In genomic region chr7:142916178-142916577, GRCm38 (mm10) we compare ENCODE assay signal across 12 mouse cellular contexts. TPM values are rescaled to one million over a fixed set of nuclear protein-coding genes. Genes with fewer than 3 reads are reported as not detected.
DNase-seq lines count a peak whose midpoint lies in the region; ATAC-seq and TF ChIP-seq lines count a peak whose summit lies in the region.
"Had no signal": no experiment of that assay in that cellular context is flagged by ENCODE, and none has a peak within 500 bp of the region (broad histone marks: within the 10 kb centered on the region; RNA-seq: fewer than 3 reads in every experiment).

No protein-coding gene starts in this region.

- ATAC-seq in hindbrain, embryonic 14.5 days (ENCODE audit: low FRiP score): no peak
- no peak; the same call in 1 of the 2 replicates for ATAC-seq in neural tube, embryonic 15.5 days (ENCODE audit: low FRiP score)
- ATAC-seq in monocyte, adult 5-6 weeks (replicated peaks; ENCODE audit: insufficient number of reproducible peaks, low FRiP score, low TSS enrichment, poor library complexity, severe bottlenecking): no peak
- no peak for ATAC-seq in megakaryocyte, adult 5-6 weeks (ENCODE audit: poor library complexity, severe bottlenecking)

- 26% methylated on average over 8 of the region's 8 CpGs for WGBS in hindbrain, embryonic 14.5 days
- WGBS in neural tube, embryonic 15.5 days: 26% methylated on average over 8 of the region's 8 CpGs
- 67% methylated on average over 8 of the region's 8 CpGs for WGBS in lung, adult 2 months

- H3K4me1 ChIP-seq in hindbrain, embryonic 14.5 days (replicated peaks; ENCODE audit: control insufficient read depth, insufficient read depth, low read length): 0 out of 2 replicates have a peak, but pooled peaks cover 10% of the 10 kb centered on the region
- peaks cover 7% of the 10 kb centered on the region; the same call in 1 of the 2 replicates for H3K4me1 ChIP-seq in neural tube, embryonic 15.5 days
- no peaks in the 10 kb centered on the region for H3K4me1 ChIP-seq in lung, adult 2 months (ENCODE audit: control insufficient read depth, insufficient read depth, low read length)

- H3K9ac ChIP-seq in hindbrain, embryonic 14.5 days: no peak overlapping the region
- no peak overlapping the region for H3K9ac ChIP-seq in neural tube, embryonic 15.5 days (replicated peaks)
- H3K9ac ChIP-seq: heart, embryonic 13.5 days had no signal

- no peaks in the 10 kb centered on the region for H3K27me3 ChIP-seq in hindbrain, embryonic 14.5 days (ENCODE audit: control insufficient read depth, insufficient read depth, low read length)
- no peaks in the 10 kb centered on the region for H3K27me3 ChIP-seq in neural tube, embryonic 15.5 days (replicated peaks)

- TF ChIP-seq POLR2A in lung, adult 2 months (IDR thresholded peaks at IDR 0.05; ENCODE audit: borderline replicate concordance, extremely low read depth, low read depth, low read length): no peak

- no peak overlapping the region for H3K4me2 ChIP-seq in hindbrain, embryonic 14.5 days (replicated peaks)
- H3K4me2 ChIP-seq in neural tube, embryonic 15.5 days: no peak overlapping the region
- H3K4me2 ChIP-seq: heart, embryonic 13.5 days had no signal

- intact Hi-C loops in left cerebral cortex, postnatal 4 days (cut with DNase I): no loop called here
- intact Hi-C loops in left cerebral cortex, adult 2 months (cut with DNase I): no loop called here

- H3K4me3 ChIP-seq in left cerebral cortex, adult 2 months: no peak overlapping the region
- H3K4me3 ChIP-seq in hindbrain, embryonic 14.5 days (replicated peaks; ENCODE audit: low read length): no peak overlapping the region
- H3K4me3 ChIP-seq in neural tube, embryonic 15.5 days (replicated peaks): no peak overlapping the region
- no peak overlapping the region for H3K4me3 ChIP-seq in lung, adult 2 months (replicated peaks; ENCODE audit: extremely low read depth, low read depth, low read length)
- H3K4me3 ChIP-seq: erythroblast, embryonic 14.5 days; heart, embryonic 13.5 days had no signal

- DNase-seq in left cerebral cortex, postnatal 4 days: peak; percentile 91
- DNase-seq in left cerebral cortex, adult 2 months (ENCODE audit: extremely low spot score in 1 of 2, low spot score in 2 of 2): no peak
- DNase-seq in cerebellum, postnatal 25 days: peak; percentile 61 to 71
- DNase-seq in hindbrain, embryonic 14.5 days (ENCODE audit: low spot score): peak; percentile 51
- no peak for DNase-seq in lung, adult 2 months
- DNase-seq: lung, postnatal 4 days had no signal

- H3K27ac ChIP-seq in left cerebral cortex, adult 2 months: no peak overlapping the region
- peak overlapping the region; percentile 22 for H3K27ac ChIP-seq in hindbrain, embryonic 14.5 days
- H3K27ac ChIP-seq in neural tube, embryonic 15.5 days (replicated peaks): 0 out of 2 replicates have a peak overlapping the region, but pooled peaks have one; percentile 1
- H3K27ac ChIP-seq: heart, embryonic 13.5 days had no signal

- no peaks in the 10 kb centered on the region for H3K36me3 ChIP-seq in hindbrain, embryonic 14.5 days (replicated peaks; ENCODE audit: control insufficient read depth, insufficient read depth)
- H3K36me3 ChIP-seq in neural tube, embryonic 15.5 days: no peaks in the 10 kb centered on the region
- H3K36me3 ChIP-seq: heart, embryonic 13.5 days had no signal

- H3K9me3 ChIP-seq in hindbrain, embryonic 14.5 days (ENCODE audit: control insufficient read depth, low read length): no peaks in the 10 kb centered on the region
- no peaks in the 10 kb centered on the region for H3K9me3 ChIP-seq in neural tube, embryonic 15.5 days (replicated peaks)
- H3K9me3 ChIP-seq: heart, embryonic 13.5 days had no signal

- no peak for TF ChIP-seq CTCF in left cerebral cortex, adult 2 months (IDR thresholded peaks at IDR 0.05)
- TF ChIP-seq CTCF in lung, adult 2 months (IDR thresholded peaks at IDR 0.05; ENCODE audit: insufficient read depth, low read length): no peak

RNA-seq across cellular contexts. Expression of gene Th, which starts 14.8 kb away (rescaled TPM):
- total RNA-seq in left cerebral cortex, postnatal 4 days (2021): 1 to 10 TPM; 1.2 to 1.7 TPM
- 1 to 10 TPM; 1.1 to 1.5 TPM for total RNA-seq in left cerebral cortex, adult 2 months (2021)
- polyA plus RNA-seq in hindbrain, embryonic 14.5 days (2014; fragmentation: Nextera tagmentation; extraction: Ambion mirVana): 4.7 and 7.6 TPM in 2 replicates
- polyA plus RNA-seq in neural tube, embryonic 15.5 days (2015; fragmentation: Nextera tagmentation; extraction: Ambion mirVana): 8.6 and 10.4 TPM in 2 replicates
- total RNA-seq in monocyte, adult 5-6 weeks (2017): not detected in 3 replicates
- total RNA-seq in megakaryocyte, adult 5-6 weeks (2015): not detected in 2 replicates
- total RNA-seq in megakaryocyte, adult 5-6 weeks (2017): not detected in 2 replicates
- 0.80 TPM in 1 of 2 replicates, not detected in the other for polyA plus RNA-seq in lung, adult 2 months (2012; rRNA removed)
- polyA plus RNA-seq: erythroblast, embryonic 14.5 days had no signal

RNA-seq across cellular contexts. Expression of gene Ascl2, which starts 52.9 kb away (rescaled TPM):
- under 1 TPM; 0.50 to 0.62 TPM for total RNA-seq in left cerebral cortex, postnatal 4 days (2021)
- under 1 TPM; 0.42 to 0.57 TPM for total RNA-seq in left cerebral cortex, adult 2 months (2021)
- polyA plus RNA-seq in hindbrain, embryonic 14.5 days (2014; fragmentation: Nextera tagmentation; extraction: Ambion mirVana): 0.39 and 0.51 TPM in 2 replicates
- polyA plus RNA-seq in neural tube, embryonic 15.5 days (2015; fragmentation: Nextera tagmentation; extraction: Ambion mirVana): 0.58 and 1.5 TPM in 2 replicates
- total RNA-seq in monocyte, adult 5-6 weeks (2017): 1.6 TPM in 1 of 3 replicates, not detected in the others
- total RNA-seq in megakaryocyte, adult 5-6 weeks (2015): 0.96 and 1.1 TPM in 2 replicates
- total RNA-seq in megakaryocyte, adult 5-6 weeks (2017): 0.40 and 2.9 TPM in 2 replicates
- 0.96 and 1.2 TPM in 2 replicates for polyA plus RNA-seq in lung, adult 2 months (2012; rRNA removed)
- total RNA-seq: left cerebral cortex, postnatal 25 days had no signal

Comparison
In these comparisons a context has a peak if more than half of its experiments do, and no peak if none do; other contexts are left out.
1. DNase-seq: peak in left cerebral cortex, postnatal 4 days (single experiment), cerebellum, postnatal 25 days (2 of 2) and hindbrain, embryonic 14.5 days (single experiment); none in left cerebral cortex, adult 2 months (0 of 2) and lung, adult 2 months (single experiment).